Mouse (Mus musculus) kidney, embryonic 16.5 days (tissue): ENCODE measurements around the gene Ccnc. TPM values are rescaled to one million over a fixed set of nuclear protein-coding genes. Genes with fewer than 3 reads are reported as not detected.

ENCODE experiments used
- ATAC-seq: fragments of 200-750 bp; cut with Nextera tagmentation; 2 replicates; pipeline ENCODE4 v1.8.0; 2017; ENCODE audit warnings: moderate TSS enrichment; ENCODE audit not compliant: low FRiP score, low TSS enrichment
- H3K27ac ChIP-seq: fragments of 300-500 bp; sonication (generic); 2 replicates; pipeline ENCODE4 v1.5.1; 2014; ENCODE audit warnings: low read length
- H3K27me3 ChIP-seq: fragments of 300-500 bp; sonication (generic); 2 replicates; pipeline ENCODE4 v1.6.1; 2014; ENCODE audit warnings: low read length, control low read depth, mixed read lengths; ENCODE audit not compliant: insufficient read depth
- H3K36me3 ChIP-seq: fragments of 300-500 bp; sonication (generic); 2 replicates; pipeline ENCODE4 v1.6.1; 2014; ENCODE audit warnings: low read length, control low read depth, mixed read lengths; ENCODE audit not compliant: insufficient read depth
- H3K4me1 ChIP-seq: fragments of 300-500 bp; sonication (generic); 2 replicates; pipeline ENCODE4 v1.6.1; 2014; ENCODE audit warnings: low read length, control low read depth, mixed read lengths; ENCODE audit not compliant: insufficient read depth
- H3K4me2 ChIP-seq: fragments of 300-500 bp; sonication (generic); replicated peaks from 2 replicates; pipeline ENCODE4 v1.6.1; 2014; ENCODE audit warnings: low read depth, low read length
- H3K4me3 ChIP-seq: fragments of 300-500 bp; sonication (generic); 2 replicates; pipeline ENCODE4 v1.5.1; 2014; ENCODE audit warnings: mild to moderate bottlenecking, low read length
- H3K9ac ChIP-seq: fragments of 300-500 bp; sonication (generic); replicated peaks from 2 replicates; pipeline ENCODE4 v1.6.1; 2014; ENCODE audit warnings: low read length
- H3K9me3 ChIP-seq: fragments of 300-500 bp; sonication (generic); 2 replicates; pipeline ENCODE4 v1.6.1; 2016; ENCODE audit warnings: low read length, control low read depth
- WGBS: fragments of 180-500 bp; shearing (Covaris S2); extraction: QIAGEN DNeasy Blood & Tissue Kit; methylation state at CpG from one replicate; pipeline ENCODE4 v1.1.7; 2014; 5-methylcytosine and 5-hydroxymethylcytosine counted together
- polyA plus RNA-seq: library from polyadenylated mRNA; unstranded; fragments of >200 nt; fragmentation: Nextera tagmentation; extraction: Ambion mirVana; gene quantifications from 2 replicates; pipeline ENCODE4 v1.2.1, GENCODE M21; 2015

The Ccnc gene
- polyA plus RNA-seq, 1 experiment from 2014 or later = 40.7 TPM

GRCm38 (mm10) chr4:21789836-21790235 is 62.3 kb downstream of the Ccnc start:
- Histone ChIP-seq H3K27me3 (no peaks in the 10 kb centered on the region), H3K27ac (no peak overlapping the region), H3K9ac (no peak overlapping the region), H3K4me1 (no peaks in the 10 kb centered on the region), H3K4me2 (no peak overlapping the region), H3K36me3 (peaks cover 37% of the 10 kb centered on the region), H3K4me3 (no peak overlapping the region), H3K9me3 (no peaks in the 10 kb centered on the region)
- ATAC-seq = no peak
- 94% methylated on average over 4 of the region's 4 CpGs for WGBS

DNA sequence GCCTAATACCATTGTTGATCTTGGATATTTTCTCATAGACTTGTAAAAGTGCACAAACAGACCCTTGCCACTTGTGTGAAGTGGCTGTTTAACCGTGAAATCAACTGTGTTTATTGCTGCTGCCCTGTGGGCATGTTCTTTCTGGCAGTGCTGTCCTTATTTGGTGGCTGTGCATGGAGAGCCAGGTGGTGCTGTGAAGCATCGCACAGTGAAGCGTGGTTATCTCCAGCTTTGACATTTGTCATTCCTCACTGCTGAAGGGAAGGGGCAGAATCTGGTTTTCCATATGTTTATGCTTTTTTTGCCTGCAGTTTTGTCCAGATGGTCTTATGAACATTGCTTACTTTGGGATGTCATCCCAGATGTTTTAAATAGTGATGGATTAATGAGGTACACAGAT is 66.1 kb downstream of the Ccnc start:
- Histone ChIP-seq H3K27me3 (no peaks in the 10 kb centered on the region), H3K9ac (no peak overlapping the region), H3K4me2 (no peak overlapping the region), H3K4me1 (no peaks in the 10 kb centered on the region), H3K4me3 (no peak overlapping the region), H3K36me3 (peaks cover 14% of the 10 kb centered on the region), H3K9me3 (no peaks in the 10 kb centered on the region), H3K27ac (no peak overlapping the region)
- 47% methylated on average over 3 of the region's 3 CpGs for whole genome bisulfite sequencing
- no peak for ATAC-seq

- Histone ChIP-seq H3K4me1 (no peaks in the 10 kb centered on the region), H3K27me3 (no peaks in the 10 kb centered on the region), H3K27ac (no peak overlapping the region), H3K9ac (no peak overlapping the region), H3K4me3 (no peak overlapping the region), H3K36me3 (peaks cover 31% of the 10 kb centered on the region), H3K4me2 (no peak overlapping the region), H3K9me3 (no peaks in the 10 kb centered on the region)
- 98% methylated on average over 1 of the region's 1 CpGs for WGBS
- ATAC-seq = no peak
Observed at GRCm38 (mm10) chr4:21801013-21801412, 73.5 kb downstream of the Ccnc start.

DNA sequence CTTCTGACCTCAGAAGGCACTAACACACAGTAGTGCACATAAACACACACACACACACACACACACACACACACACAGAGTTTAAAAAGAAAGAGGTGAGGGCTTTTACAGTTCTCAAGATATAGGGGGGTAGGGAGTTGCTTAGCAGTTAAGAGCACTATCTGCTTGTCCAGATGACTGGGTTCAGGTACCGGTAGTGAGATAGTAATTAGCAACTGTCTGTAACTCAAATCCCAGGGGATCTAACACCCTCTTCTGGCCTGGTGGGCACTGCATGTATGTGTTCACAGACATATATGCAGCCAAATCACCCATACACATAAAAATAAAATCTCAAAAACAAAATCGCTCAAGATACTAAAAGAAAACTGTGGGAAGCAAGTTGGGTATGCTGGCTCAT is 74.1 kb downstream of the Ccnc start:
- H3K9ac ChIP-seq = no peak overlapping the region
- 86% methylated on average over 2 of the region's 2 CpGs for WGBS
- H3K9me3 ChIP-seq = no peaks in the 10 kb centered on the region
- no peaks in the 10 kb centered on the region for H3K4me1 ChIP-seq
- H3K27me3 ChIP-seq = no peaks in the 10 kb centered on the region
- H3K36me3 ChIP-seq = peaks cover 31% of the 10 kb centered on the region
- no peak for ATAC-seq
- no peak overlapping the region for H3K4me3 ChIP-seq
- H3K4me2 ChIP-seq = no peak overlapping the region
- no peak overlapping the region for H3K27ac ChIP-seq

DNA sequence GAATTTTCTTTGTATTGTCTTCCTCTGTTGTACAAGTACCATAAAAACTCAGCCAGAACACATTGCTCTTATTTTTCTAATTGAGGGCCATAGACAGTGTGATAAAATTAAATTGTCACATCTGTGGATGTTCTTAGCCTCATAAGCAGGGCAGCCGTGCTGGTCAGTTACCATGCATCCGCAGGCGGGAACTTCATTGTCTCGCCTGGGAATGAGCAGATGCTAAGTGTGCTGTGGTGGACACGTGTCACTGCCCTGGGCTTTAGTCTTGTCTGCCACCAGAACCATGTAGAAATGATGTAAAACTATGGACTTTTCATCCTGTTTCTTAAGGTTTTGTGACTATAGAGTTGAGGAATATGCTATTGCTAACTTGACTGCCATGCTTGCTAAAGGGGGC is 79.7 kb downstream of the Ccnc start:
- Histone ChIP-seq H3K9ac (no peak overlapping the region), H3K9me3 (no peaks in the 10 kb centered on the region), H3K27me3 (no peaks in the 10 kb centered on the region), H3K27ac (no peak overlapping the region), H3K36me3 (peaks cover 16% of the 10 kb centered on the region), H3K4me1 (no peaks in the 10 kb centered on the region), H3K4me3 (no peak overlapping the region), H3K4me2 (no peak overlapping the region)
- ATAC-seq = no peak
- 85% methylated on average over 5 of the region's 5 CpGs for WGBS

Other genes with a start within 250 kb of the Ccnc start
- not detected in 2 replicates for gene Prdm13, start 41.7 kb upstream of the Ccnc start, polyA plus RNA-seq
- 7.2 and 8.6 TPM in 2 replicates for gene Usp45, start 39.5 kb downstream of the Ccnc start, polyA plus RNA-seq
- gene Tstd3, start 39.5 kb downstream of the Ccnc start, polyA plus RNA-seq = 11.3 and 12.6 TPM in 2 replicates
- 129 and 154 TPM in 2 replicates for gene Pnisr, start 119.9 kb downstream of the Ccnc start, polyA plus RNA-seq
- 13.5 and 13.6 TPM in 2 replicates for gene Coq3, start 152.0 kb downstream of the Ccnc start, polyA plus RNA-seq
- 3.2 and 3.7 TPM in 2 replicates for gene Faxc, start 203.6 kb downstream of the Ccnc start, polyA plus RNA-seq